Mouse (Mus musculus) neural tube, embryonic 10.5 days (tissue): ENCODE results near the gene Rela.
A peak's percentile ranks its signal among the peaks of the same experiment; 100 is the strongest.

Experiments
- DNase-seq: peaks from one replicate; pipeline ENCODE4 v3.0.0-alpha.2; 2017; ENCODE audit warnings: low spot score; ENCODE audit errors: extremely low spot score

The Rela gene

GRCm38 (mm10) chr19:5636036-5636570 is 1.2 kb upstream of the Rela start:
- DNase-seq: no peak

GRCm38 (mm10) chr19:5636571-5637041 is 677 bp upstream of the Rela start:
- peak; percentile 29 for DNase-seq

GRCm38 (mm10) chr19:5638416-5639005 is 1.2 kb downstream of the Rela start:
- no peak for DNase-seq

- DNase-seq: no peak
Measured at GRCm38 (mm10) chr19:5640339-5640738, 3.1 kb downstream of the Rela start.

GRCm38 (mm10) chr19:5641021-5641420 is 3.7 kb downstream of the Rela start:
- DNase-seq: no peak

- no peak for DNase-seq
Measured at GRCm38 (mm10) chr19:5641641-5642040, 4.4 kb downstream of the Rela start.

- no peak for DNase-seq
Measured at GRCm38 (mm10) chr19:5645280-5645679, 8.0 kb downstream of the Rela start.

- DNase-seq: no peak
Measured at GRCm38 (mm10) chr19:5646731-5647330, 9.5 kb downstream of the Rela start.

- no peak for DNase-seq
Measured at GRCm38 (mm10) chr19:5647791-5648190, 10.5 kb downstream of the Rela start.

GRCm38 (mm10) chr19:5648401-5649297 is 11.4 kb downstream of the Rela start:
- DNase-seq: peak; percentile 79

GRCm38 (mm10) chr19:5649298-5649741 is 12.0 kb downstream of the Rela start:
- DNase-seq: no peak

GRCm38 (mm10) chr19:5651502-5652274 is 14.4 kb downstream of the Rela start:
- DNase-seq: no peak

- no peak for DNase-seq
Measured at GRCm38 (mm10) chr19:5652570-5652969, 15.3 kb downstream of the Rela start.

GRCm38 (mm10) chr19:5653969-5654719 is 16.9 kb downstream of the Rela start:
- DNase-seq: peak; percentile 75

GRCm38 (mm10) chr19:5654720-5655298 is 17.5 kb downstream of the Rela start:
- peak; percentile 44 for DNase-seq

- no peak for DNase-seq
Measured at GRCm38 (mm10) chr19:5660942-5661751, 23.9 kb downstream of the Rela start.

GRCm38 (mm10) chr19:5662310-5662709 is 25.0 kb downstream of the Rela start:
- DNase-seq: no peak

- peak; percentile 89 for DNase-seq
Measured at GRCm38 (mm10) chr19:5662981-5663913, 26.0 kb downstream of the Rela start, which contains the start of gene Sipa1. Gene Sipa1 (minus strand): TSS chr19:5663707.
